Mouse (Mus musculus): ENCODE measurements around the gene Sec31a. TPM values are rescaled to one million over a fixed set of nuclear protein-coding genes. Genes with fewer than 3 reads are reported as not detected.

Gene Sec31a
- total and polyA plus RNA-seq, 3 experiments, result 61.2 to 165 TPM; not detected in 1

GRCm38 (mm10) chr5:100451871-100452270 is 35.8 kb upstream of the Sec31a start:
- H3K4me1 ChIP-seq (ENCODE audit: control insufficient read depth in 1 of 2, insufficient read depth in 2 of 2, low read length in 2 of 2), result no peaks in the 10 kb centered on the region
- no peaks in the 10 kb centered on the region for H3K79me2 ChIP-seq (ENCODE audit: control insufficient read depth, insufficient read depth, low read length, poor library complexity)
- DNase-seq (ENCODE audit: low read depth, low spot score), result no peak
- peaks cover 0 to 41% of the 10 kb centered on the region in 2 experiments; a peak in 2 of 4 replicates for H3K36me3 ChIP-seq (ENCODE audit: control insufficient read depth in 1 of 2, insufficient read depth in 2 of 2, low read length in 2 of 2)
- H3K27me3 ChIP-seq (ENCODE audit: control insufficient read depth in 1 of 2, insufficient read depth in 2 of 2, low read length in 2 of 2), result no peaks in the 10 kb centered on the region
- H3K9ac ChIP-seq (ENCODE audit: control insufficient read depth, low read depth, low read length, poor library complexity, severe bottlenecking), result no peak overlapping the region
- H3K4me3 ChIP-seq (ENCODE audit: control insufficient read depth in 1 of 2, insufficient read depth in 1 of 2, low read depth in 2 of 2, low read length in 2 of 2), result no peak overlapping the region
- H3K27ac ChIP-seq (ENCODE audit: control insufficient read depth, low read depth, low read length), result no peak overlapping the region
- H3K9me3 ChIP-seq (replicated peaks; ENCODE audit: insufficient read depth, low read length), result no peaks in the 10 kb centered on the region
- no peak for TF ChIP-seq TBP (IDR thresholded peaks at IDR 0.05; ENCODE audit: low read depth, low read length)
- no peak for TF ChIP-seq POLR2AphosphoS2 (IDR thresholded peaks at IDR 0.05; ENCODE audit: low read length)
- TF ChIP-seq MXI1 (IDR thresholded peaks at IDR 0.05; ENCODE audit: low read depth, low read length), result no peak
- no peak for TF ChIP-seq MAFK (IDR thresholded peaks at IDR 0.05; ENCODE audit: borderline replicate concordance, low read depth, low read length)
- TF ChIP-seq ZC3H11A (IDR thresholded peaks at IDR 0.05; ENCODE audit: low read depth, low read length), result no peak
- no peak for TF ChIP-seq GABPA (IDR thresholded peaks at IDR 0.05; ENCODE audit: low read depth, low read length)
- TF ChIP-seq NELFE (IDR thresholded peaks at IDR 0.05; ENCODE audit: low read depth, low read length), result no peak
- no peak for TF ChIP-seq POLR2A (IDR thresholded peaks at IDR 0.05; ENCODE audit: control insufficient read depth in 1 of 2, insufficient read depth in 1 of 2, low read depth in 1 of 2, low read length in 2 of 2, poor library complexity in 1 of 2)
- no peak for TF ChIP-seq E2F4 (IDR thresholded peaks at IDR 0.05; ENCODE audit: borderline replicate concordance, low read depth, low read length)
- no peak for TF ChIP-seq MYB (IDR thresholded peaks at IDR 0.05; ENCODE audit: low read depth, low read length)
- no peak for TF ChIP-seq USF1 (IDR thresholded peaks at IDR 0.05; ENCODE audit: low read depth, low read length)
- TF ChIP-seq BHLHE40 (IDR thresholded peaks at IDR 0.05; ENCODE audit: borderline replicate concordance, low read depth, low read length), result no peak
- TF ChIP-seq ZNF384 (IDR thresholded peaks at IDR 0.05; ENCODE audit: low read depth, low read length), result no peak
- TF ChIP-seq GATA1 (IDR thresholded peaks at IDR 0.05; ENCODE audit: low read depth, low read length), result no peak
- no peak for TF ChIP-seq CHD1 (IDR thresholded peaks at IDR 0.05; ENCODE audit: low read depth, low read length)
- TF ChIP-seq JUND (IDR thresholded peaks at IDR 0.05; ENCODE audit: low read depth, low read length), result no peak

GRCm38 (mm10) chr5:100438796-100439195 is 22.8 kb upstream of the Sec31a start:
- no peak overlapping the region for H3K9ac ChIP-seq (ENCODE audit: control insufficient read depth, low read depth, low read length, poor library complexity, severe bottlenecking)
- H3K4me3 ChIP-seq (ENCODE audit: control insufficient read depth in 1 of 2, insufficient read depth in 1 of 2, low read depth in 2 of 2, low read length in 2 of 2), result no peak overlapping the region
- peaks cover 0 to 16% of the 10 kb centered on the region in 2 experiments; a peak in 2 of 4 replicates for H3K36me3 ChIP-seq (ENCODE audit: control insufficient read depth in 1 of 2, insufficient read depth in 2 of 2, low read length in 2 of 2)
- H3K27ac ChIP-seq (ENCODE audit: control insufficient read depth, low read depth, low read length), result no peak overlapping the region
- TF ChIP-seq ZC3H11A (IDR thresholded peaks at IDR 0.05; ENCODE audit: low read depth, low read length), result no peak
- TF ChIP-seq ZMIZ1 (IDR thresholded peaks at IDR 0.05; ENCODE audit: low read depth, low read length), result no peak
- TF ChIP-seq CHD2 (IDR thresholded peaks at IDR 0.05; ENCODE audit: low read length), result no peak
- no peak for TF ChIP-seq HCFC1 (IDR thresholded peaks at IDR 0.05; ENCODE audit: low read depth, low read length)
- TF ChIP-seq SIN3A (IDR thresholded peaks at IDR 0.05; ENCODE audit: low read length), result no peak
- no peak for TF ChIP-seq TAL1 (IDR thresholded peaks at IDR 0.05; ENCODE audit: low read length)
- TF ChIP-seq USF2 (IDR thresholded peaks at IDR 0.05; ENCODE audit: borderline replicate concordance in 1 of 2, insufficient read depth in 1 of 2, low read depth in 1 of 2, low read length in 2 of 2), result no peak
- H3K9me3 ChIP-seq (replicated peaks; ENCODE audit: insufficient read depth, low read length), result no peaks in the 10 kb centered on the region
- DNase-seq (ENCODE audit: low read depth, low spot score), result no peak
- no peaks in the 10 kb centered on the region for H3K27me3 ChIP-seq (ENCODE audit: control insufficient read depth in 1 of 2, insufficient read depth in 2 of 2, low read length in 2 of 2)
- H3K4me1 ChIP-seq (ENCODE audit: control insufficient read depth in 1 of 2, insufficient read depth in 2 of 2, low read length in 2 of 2), result no peaks in the 10 kb centered on the region
- H3K79me2 ChIP-seq (ENCODE audit: control insufficient read depth, insufficient read depth, low read length, poor library complexity), result no peaks in the 10 kb centered on the region
